Mouse (Mus musculus): ENCODE results near the gene Inpp5k.
A peak's percentile ranks its signal among the peaks of the same experiment; 100 is the strongest.
"Not testable (repeated sequence)": the region's sequence is repeated elsewhere in the genome, so short reads cannot be mapped to it uniquely, and the experiment has no call there.

The Inpp5k gene

GRCm38 (mm10) chr11:75630645-75631229 is at the start of gene Inpp5k:
TSS of gene Inpp5k (plus strand) at chr11:75630988.
- peak; percentile 95 for DNase-seq (ENCODE audit: low spot score in 2 of 2)

- no peak for DNase-seq (ENCODE audit: low spot score in 2 of 2)
These were observed 49.2 kb upstream of the Inpp5k start for GRCm38 (mm10) chr11:75581495-75582149.

GRCm38 (mm10) chr11:75583521-75583920 is 47.3 kb upstream of the Inpp5k start:
- no peak for DNase-seq (ENCODE audit: low spot score in 2 of 2)

GRCm38 (mm10) chr11:75585061-75585460 is 45.7 kb upstream of the Inpp5k start:
- no peak for DNase-seq (ENCODE audit: low spot score in 2 of 2)

- DNase-seq (ENCODE audit: low spot score in 2 of 2), result no peak
These were observed 44.8 kb upstream of the Inpp5k start for GRCm38 (mm10) chr11:75585978-75586377.

GRCm38 (mm10) chr11:75586963-75587362 is 43.8 kb upstream of the Inpp5k start:
- DNase-seq (ENCODE audit: low spot score in 2 of 2), result no peak

- peak; percentile 89 to 94 for DNase-seq (ENCODE audit: low spot score in 2 of 2)
These were observed 43.1 kb upstream of the Inpp5k start, which contains the start of gene Pitpna for GRCm38 (mm10) chr11:75587493-75588284. TSS of gene Pitpna (plus strand) at chr11:75588097.

GRCm38 (mm10) chr11:75588285-75588941 is 42.4 kb upstream of the Inpp5k start:
- DNase-seq (ENCODE audit: low spot score in 2 of 2), result no peak

- no peak for DNase-seq (ENCODE audit: low spot score in 2 of 2)
These were observed 38.2 kb upstream of the Inpp5k start for GRCm38 (mm10) chr11:75592612-75593011.

GRCm38 (mm10) chr11:75594431-75594830 is 36.4 kb upstream of the Inpp5k start:
- DNase-seq (ENCODE audit: low spot score in 2 of 2), result no peak

GRCm38 (mm10) chr11:75595404-75595803 is 35.4 kb upstream of the Inpp5k start:
- no peak for DNase-seq (ENCODE audit: low spot score in 2 of 2)

- no peak for DNase-seq (ENCODE audit: low spot score in 2 of 2)
These were observed 35.0 kb upstream of the Inpp5k start for GRCm38 (mm10) chr11:75595816-75596215.

GRCm38 (mm10) chr11:75596726-75597255 is 34.0 kb upstream of the Inpp5k start:
- no peak for DNase-seq (ENCODE audit: low spot score in 2 of 2)

GRCm38 (mm10) chr11:75598004-75598403 is 32.8 kb upstream of the Inpp5k start:
- no peak for DNase-seq (ENCODE audit: low spot score in 2 of 2)

- not testable (repeated sequence) for DNase-seq (ENCODE audit: low spot score in 2 of 2)
These were observed 31.0 kb upstream of the Inpp5k start for GRCm38 (mm10) chr11:75599802-75600201.

- no peak for DNase-seq (ENCODE audit: low spot score in 2 of 2)
These were observed 26.0 kb upstream of the Inpp5k start for GRCm38 (mm10) chr11:75604826-75605225.

- no peak for DNase-seq (ENCODE audit: low spot score in 2 of 2)
These were observed 25.5 kb upstream of the Inpp5k start for GRCm38 (mm10) chr11:75605318-75605717.

- DNase-seq (ENCODE audit: low spot score in 2 of 2), result no peak
These were observed 22.0 kb upstream of the Inpp5k start for GRCm38 (mm10) chr11:75608776-75609175.

GRCm38 (mm10) chr11:75610021-75610420 is 20.8 kb upstream of the Inpp5k start:
- DNase-seq (ENCODE audit: low spot score in 2 of 2), result no peak

GRCm38 (mm10) chr11:75614769-75615168 is 16.0 kb upstream of the Inpp5k start:
- no peak for DNase-seq (ENCODE audit: low spot score in 2 of 2)

GRCm38 (mm10) chr11:75615556-75615955 is 15.2 kb upstream of the Inpp5k start:
- DNase-seq (ENCODE audit: low spot score in 2 of 2), result no peak

GRCm38 (mm10) chr11:75619133-75619532 is 11.7 kb upstream of the Inpp5k start:
- DNase-seq (ENCODE audit: low spot score in 2 of 2), result no peak
